Mouse (Mus musculus) heart, embryonic 15.5 days (tissue): ENCODE data around the gene Brms1l. TPM values are rescaled to one million over a fixed set of nuclear protein-coding genes. Genes with fewer than 3 reads are reported as not detected.
"Not testable (repeated sequence)": the region's sequence is repeated elsewhere in the genome, so short reads cannot be mapped to it uniquely, and the experiment has no call there.

Experiments
- ATAC-seq: fragments of 200-750 bp; cut with Nextera tagmentation; replicated peaks from 2 replicates; pipeline ENCODE4 v1.8.0; 2017; ENCODE audit warnings: low read depth, moderate TSS enrichment; ENCODE audit not compliant: insufficient number of reproducible peaks, insufficient read depth, low FRiP score
- H3K27ac ChIP-seq: fragments of 300-500 bp; sonication (generic); 2 replicates; pipeline ENCODE4 v1.5.1; 2015; ENCODE audit warnings: mild to moderate bottlenecking, inconsistent platforms
- H3K27me3 ChIP-seq: fragments of 300-500 bp; sonication (generic); 2 replicates; pipeline ENCODE4 v1.6.1; 2015; ENCODE audit warnings: inconsistent platforms
- H3K36me3 ChIP-seq: fragments of 300-500 bp; sonication (generic); 2 replicates; pipeline ENCODE4 v1.6.1; 2015; ENCODE audit warnings: mild to moderate bottlenecking, inconsistent platforms
- H3K4me1 ChIP-seq: fragments of 300-500 bp; sonication (generic); replicated peaks from 2 replicates; pipeline ENCODE4 v1.6.1; 2015; ENCODE audit warnings: inconsistent platforms
- H3K4me2 ChIP-seq: fragments of 300-500 bp; sonication (generic); 2 replicates; pipeline ENCODE4 v1.6.1; 2015; ENCODE audit warnings: inconsistent platforms, mild to moderate bottlenecking, moderate library complexity
- H3K4me3 ChIP-seq: fragments of 300-500 bp; sonication (generic); 2 replicates; pipeline ENCODE4 v1.5.1; 2015; ENCODE audit warnings: mild to moderate bottlenecking, inconsistent platforms
- H3K9ac ChIP-seq: fragments of 300-500 bp; sonication (generic); 2 replicates; pipeline ENCODE4 v1.6.1; 2015; ENCODE audit warnings: mild to moderate bottlenecking, inconsistent platforms
- H3K9me3 ChIP-seq: fragments of 300-500 bp; sonication (generic); replicated peaks from 2 replicates; pipeline ENCODE4 v1.6.1; 2016; ENCODE audit warnings: inconsistent platforms
- WGBS: fragments of 180-500 bp; shearing (Covaris S2); methylation state at CpG from one replicate; pipeline ENCODE4 v1.1.7; 2015; ENCODE audit warnings: mixed read lengths; 5-methylcytosine and 5-hydroxymethylcytosine counted together
- polyA plus RNA-seq: library from polyadenylated mRNA; unstranded; fragments of >200 nt; fragmentation: Nextera tagmentation; extraction: Ambion mirVana; gene quantifications from 2 replicates; pipeline ENCODE4 v1.2.1, GENCODE M21; 2015

Brms1l gene
- polyA plus RNA-seq: 24.6 and 28.0 TPM in 2 replicates

- Histone ChIP-seq H3K9ac (peak within 1 kb of the TSS; percentile 83), H3K27ac (peak within 1 kb of the TSS; percentile 93), H3K4me2 (peak within 1 kb of the TSS; percentile 71), H3K4me3 (peak within 1 kb of the TSS; percentile 79), H3K9me3 (no peaks in the 10 kb centered on the region), H3K27me3 (no peaks in the 10 kb centered on the region), H3K36me3 (no peaks in the 10 kb centered on the region), H3K4me1 (peaks cover 5% of the 10 kb centered on the region)
- under 1% methylated on average over 65 of the region's 77 CpGs for WGBS
- ATAC-seq: peak; percentile 100
Observed at GRCm38 (mm10) chr12:55836199-55836951, at the start of gene Brms1l. Brms1l (plus strand) TSS chr12:55836324.

- not testable (repeated sequence) for H3K4me3 ChIP-seq, H3K4me2 ChIP-seq, H3K27ac ChIP-seq, H3K4me1 ChIP-seq, H3K27me3 ChIP-seq, H3K9ac ChIP-seq, H3K36me3 ChIP-seq, H3K9me3 ChIP-seq, ATAC-seq
- 84% methylated on average over 4 of the region's 4 CpGs for WGBS
Observed at GRCm38 (mm10) chr12:55794485-55794884, 41.6 kb upstream of the Brms1l start.

GRCm38 (mm10) chr12:55797103-55797502 lies 39.0 kb upstream of the Brms1l start:
- Histone ChIP-seq H3K36me3 (peaks cover 5% of the 10 kb centered on the region; the same call in 1 of the 2 replicates), H3K9ac (no peak overlapping the region), H3K27ac (no peak overlapping the region), H3K4me3 (no peak overlapping the region), H3K9me3 (no peaks in the 10 kb centered on the region), H3K4me2 (no peak overlapping the region), H3K4me1 (0 out of 2 replicates have a peak, but pooled peaks cover 3% of the 10 kb centered on the region), H3K27me3 (no peaks in the 10 kb centered on the region)
- no peak for ATAC-seq
- WGBS: 70% methylated on average over 3 of the region's 3 CpGs

GRCm38 (mm10) chr12:55798745-55799144 lies 37.4 kb upstream of the Brms1l start:
- peaks cover 4% of the 10 kb centered on the region; the same call in 1 of the 2 replicates for H3K36me3 ChIP-seq
- 75% methylated on average over 4 of the region's 4 CpGs for WGBS
- H3K27ac ChIP-seq: no peak overlapping the region
- no peak overlapping the region for H3K4me2 ChIP-seq
- no peaks in the 10 kb centered on the region for H3K27me3 ChIP-seq
- H3K9me3 ChIP-seq: no peaks in the 10 kb centered on the region
- no peak overlapping the region for H3K9ac ChIP-seq
- no peak overlapping the region for H3K4me3 ChIP-seq
- no peak for ATAC-seq
- 0 out of 2 replicates have a peak, but pooled peaks cover 3% of the 10 kb centered on the region for H3K4me1 ChIP-seq

GRCm38 (mm10) chr12:55800144-55800543 lies 36.0 kb upstream of the Brms1l start:
- Histone ChIP-seq H3K4me2 (no peak overlapping the region), H3K27me3 (no peaks in the 10 kb centered on the region), H3K4me3 (no peak overlapping the region), H3K36me3 (no peaks in the 10 kb centered on the region), H3K27ac (no peak overlapping the region), H3K4me1 (peaks cover 4% of the 10 kb centered on the region), H3K9me3 (no peaks in the 10 kb centered on the region), H3K9ac (no peak overlapping the region)
- 69% methylated on average over 5 of the region's 5 CpGs for WGBS
- ATAC-seq: no peak

- ATAC-seq: no peak
- 92% methylated on average over 4 of the region's 4 CpGs for WGBS
Observed at GRCm38 (mm10) chr12:55801131-55801530, 35.0 kb upstream of the Brms1l start.

GRCm38 (mm10) chr12:55805035-55805434 lies 31.1 kb upstream of the Brms1l start:
- 44% methylated on average over 3 of the region's 3 CpGs for WGBS
- no peak for ATAC-seq

More at GRCm38 (mm10) chr12:55801131-55801530, 35.0 kb upstream of the Brms1l start:
- Histone ChIP-seq H3K4me1 (peaks cover 6% of the 10 kb centered on the region), H3K4me3 (no peak overlapping the region), H3K27ac (no peak overlapping the region), H3K27me3 (no peaks in the 10 kb centered on the region), H3K9ac (no peak overlapping the region), H3K9me3 (no peaks in the 10 kb centered on the region), H3K36me3 (no peaks in the 10 kb centered on the region), H3K4me2 (no peak overlapping the region)

GRCm38 (mm10) chr12:55816488-55816887 lies 19.6 kb upstream of the Brms1l start:
- H3K9me3 ChIP-seq: no peaks in the 10 kb centered on the region
- no peak for ATAC-seq
- no peaks in the 10 kb centered on the region for H3K27me3 ChIP-seq
- H3K4me3 ChIP-seq: no peak overlapping the region
- WGBS: 93% methylated on average over 5 of the region's 5 CpGs
- peaks cover 16% of the 10 kb centered on the region for H3K4me1 ChIP-seq
- no peak overlapping the region for H3K4me2 ChIP-seq
- no peaks in the 10 kb centered on the region for H3K36me3 ChIP-seq
- no peak overlapping the region for H3K27ac ChIP-seq
- no peak overlapping the region for H3K9ac ChIP-seq

More at GRCm38 (mm10) chr12:55805035-55805434, 31.1 kb upstream of the Brms1l start:
- no peaks in the 10 kb centered on the region for H3K36me3 ChIP-seq
- no peak overlapping the region for H3K9ac ChIP-seq
- no peak overlapping the region for H3K4me2 ChIP-seq
- H3K27me3 ChIP-seq: no peaks in the 10 kb centered on the region
- peaks cover 4% of the 10 kb centered on the region for H3K4me1 ChIP-seq
- H3K9me3 ChIP-seq: no peaks in the 10 kb centered on the region
- H3K4me3 ChIP-seq: no peak overlapping the region
- H3K27ac ChIP-seq: peak overlapping the region; percentile 43; the same call in 1 of the 2 replicates

GRCm38 (mm10) chr12:55820119-55820660 lies 15.9 kb upstream of the Brms1l start:
- H3K4me3 ChIP-seq: peak overlapping the region; percentile 93
- H3K36me3 ChIP-seq: no peaks in the 10 kb centered on the region
- peaks cover 17% of the 10 kb centered on the region for H3K4me1 ChIP-seq
- ATAC-seq: peak; percentile 58; the same call in 1 of the 2 replicates
- under 1% methylated on average over 35 of the region's 35 CpGs for WGBS
- H3K9me3 ChIP-seq: no peaks in the 10 kb centered on the region
- H3K4me2 ChIP-seq: peak overlapping the region; percentile 68
- H3K9ac ChIP-seq: peak overlapping the region; percentile 90
- no peaks in the 10 kb centered on the region for H3K27me3 ChIP-seq
- peak overlapping the region; percentile 97 for H3K27ac ChIP-seq

GRCm38 (mm10) chr12:55820661-55821314 lies 15.3 kb upstream of the Brms1l start, which contains the start of gene Ralgapa1:
Ralgapa1 (minus strand) TSS chr12:55821167.
- H3K9ac ChIP-seq: peak within 1 kb of the TSS; percentile 90
- H3K27me3 ChIP-seq: no peaks in the 10 kb centered on the region
- peaks cover 17% of the 10 kb centered on the region for H3K4me1 ChIP-seq
- ATAC-seq: peak; percentile 92
- H3K4me3 ChIP-seq: peak within 1 kb of the TSS; percentile 93
- peak within 1 kb of the TSS; percentile 97 for H3K27ac ChIP-seq
- under 1% methylated on average over 72 of the region's 78 CpGs for WGBS
- H3K4me2 ChIP-seq: peak within 1 kb of the TSS; percentile 68
- H3K9me3 ChIP-seq: no peaks in the 10 kb centered on the region
- no peaks in the 10 kb centered on the region for H3K36me3 ChIP-seq

GRCm38 (mm10) chr12:55824027-55824426 lies 12.1 kb upstream of the Brms1l start:
- Histone ChIP-seq H3K27ac (no peak overlapping the region), H3K4me2 (no peak overlapping the region), H3K27me3 (no peaks in the 10 kb centered on the region), H3K36me3 (no peaks in the 10 kb centered on the region), H3K9ac (no peak overlapping the region), H3K4me3 (no peak overlapping the region), H3K4me1 (peaks cover 11% of the 10 kb centered on the region), H3K9me3 (no peaks in the 10 kb centered on the region)
- WGBS: 82% methylated on average over 6 of the region's 6 CpGs
- ATAC-seq: no peak
